Mouse (Mus musculus) liver, embryonic 14.5 days (tissue): ENCODE results near the gene Hspbap1.

Experiments used
- CTCF ChIP-seq: IDR thresholded peaks from 2 replicates; pipeline ENCODE4 v1.5.1; 2016; ENCODE audit warnings: antibody characterized with exemption, low read depth, control low read depth
- EP300 ChIP-seq: IDR thresholded peaks from 2 replicates; pipeline ENCODE4 v1.6.1; 2016; ENCODE audit warnings: antibody characterized with exemption, low read depth

- no peak for TF ChIP-seq CTCF
- no peak for TF ChIP-seq EP300
Observed at GRCm38 (mm10) chr16:35765449-35765848, 4.7 kb upstream of the Hspbap1 start.
